Mouse (Mus musculus) G1E-ER4 (cell line): ENCODE results near the gene Hoxc9. TPM values are rescaled to one million over a fixed set of nuclear protein-coding genes. Genes with fewer than 3 reads are reported as not detected.

Source experiments
- GATA1 ChIP-seq: IDR thresholded peaks from one replicate; pipeline ENCODE4 v1.8.0; 2012; ENCODE audit warnings: low read length, inconsistent platforms
- polyA plus RNA-seq: library from polyadenylated mRNA; stranded (reverse); fragments of >175 nt; gene quantifications from 2 replicates; pipeline ENCODE4 v1.2.3, GENCODE M21; 2012

Hoxc9 gene
- polyA plus RNA-seq, 1 experiment, result 8.3 TPM

- TF ChIP-seq GATA1, result no peak
Observed at GRCm38 (mm10) chr15:102950877-102951276, 25.4 kb upstream of the Hoxc9 start.

GRCm38 (mm10) chr15:102953561-102953960, 22.7 kb upstream of the Hoxc9 start:
- TF ChIP-seq GATA1, result no peak

- TF ChIP-seq GATA1, result no peak
Observed at GRCm38 (mm10) chr15:102954192-102955006, 21.8 kb upstream of the Hoxc9 start, which contains the start of gene Hoxc11. Gene Hoxc11, plus strand, starts transcription at chr15:102954427.

- no peak for TF ChIP-seq GATA1
Observed at GRCm38 (mm10) chr15:102955007-102955382, 21.2 kb upstream of the Hoxc9 start.

GRCm38 (mm10) chr15:102955833-102956640, 20.2 kb upstream of the Hoxc9 start:
- no peak for TF ChIP-seq GATA1

- TF ChIP-seq GATA1, result no peak
Observed at GRCm38 (mm10) chr15:102956906-102957305, 19.3 kb upstream of the Hoxc9 start.

- TF ChIP-seq GATA1, result no peak
Observed at GRCm38 (mm10) chr15:102959663-102960191, 16.5 kb upstream of the Hoxc9 start.

GRCm38 (mm10) chr15:102961728-102962127, 14.5 kb upstream of the Hoxc9 start:
- no peak for TF ChIP-seq GATA1

- no peak for TF ChIP-seq GATA1
Observed at GRCm38 (mm10) chr15:102962492-102962891, 13.7 kb upstream of the Hoxc9 start.

- TF ChIP-seq GATA1, result no peak
Observed at GRCm38 (mm10) chr15:102963259-102963658, 13.0 kb upstream of the Hoxc9 start.

GRCm38 (mm10) chr15:102963671-102964640, 12.3 kb upstream of the Hoxc9 start:
- no peak for TF ChIP-seq GATA1

GRCm38 (mm10) chr15:102965003-102965891, 11.0 kb upstream of the Hoxc9 start:
- no peak for TF ChIP-seq GATA1

GRCm38 (mm10) chr15:102965892-102966775, 10.1 kb upstream of the Hoxc9 start:
- no peak for TF ChIP-seq GATA1
